Mouse (Mus musculus): Measurements from ENCODE around the gene Tcf25. TPM values are rescaled to one million over a fixed set of nuclear protein-coding genes. Genes with fewer than 3 reads are reported as not detected.

The Tcf25 gene
- total and polyA plus RNA-seq, 2 experiments from 2014 or later: 407 to 540 TPM

DNA sequence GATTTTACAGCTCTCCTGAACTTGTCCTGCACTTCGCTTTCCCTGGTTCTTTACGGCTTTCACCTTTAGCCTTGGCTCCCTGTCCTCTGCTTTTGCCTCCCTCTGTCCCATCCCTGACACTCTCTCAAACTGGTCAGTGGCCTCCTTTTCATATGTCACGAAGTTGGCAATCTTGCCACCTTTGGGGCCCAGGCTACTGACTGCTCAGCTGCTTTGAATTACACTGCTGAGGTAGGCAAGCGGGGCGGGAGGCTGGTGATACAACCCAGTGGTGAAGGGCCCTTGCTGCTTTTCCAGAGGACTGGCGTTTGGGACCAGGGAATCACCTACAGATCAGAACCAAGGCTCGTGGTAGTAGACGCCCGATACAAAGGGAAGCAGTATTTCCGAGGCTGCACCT is 2.1 kb downstream of the Tcf25 start:
- 76% methylated on average over 10 of the region's 10 CpGs for WGBS

DNA sequence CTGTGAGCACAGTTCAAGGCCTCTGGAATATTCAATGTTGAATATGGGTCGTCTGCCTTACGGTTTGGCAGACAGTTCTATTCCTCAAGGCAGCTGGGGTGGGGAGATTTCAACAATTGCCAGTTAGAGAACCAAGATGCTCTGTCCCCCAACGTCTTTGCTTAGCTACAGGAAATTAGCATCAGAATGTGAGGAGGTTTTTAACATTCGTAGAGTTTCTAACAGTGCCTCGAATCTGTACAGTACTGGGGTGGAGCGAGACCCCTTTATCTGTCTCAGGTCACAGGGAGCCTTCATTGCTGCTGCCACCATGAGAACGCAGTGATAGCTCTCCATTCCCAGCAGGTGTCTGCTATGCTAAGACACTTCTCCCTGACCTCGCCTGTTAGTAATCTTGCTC is 2.6 kb downstream of the Tcf25 start:
- no peak for ATAC-seq
- H3K4me1 ChIP-seq (ENCODE audit: insufficient read depth, low read length): peaks cover 21% of the 10 kb centered on the region
- no peaks in the 10 kb centered on the region for H3K9me3 ChIP-seq (ENCODE audit: low read length)
- DNase-seq (ENCODE audit: low spot score): peak; percentile 12
- H3K27ac ChIP-seq: peak overlapping the region; percentile 62
- H3K36me3 ChIP-seq (ENCODE audit: insufficient read depth, low read length): no peaks in the 10 kb centered on the region; the same call in 1 of the 2 replicates
- no peaks in the 10 kb centered on the region for H3K27me3 ChIP-seq (ENCODE audit: insufficient read depth, low read length)
- peak overlapping the region; percentile 74 for H3K4me2 ChIP-seq (ENCODE audit: low read depth, low read length)
- H3K4me3 ChIP-seq (ENCODE audit: low read length): no peak overlapping the region
- 35% methylated on average over 8 of the region's 8 CpGs for WGBS
- no peak overlapping the region for H3K9ac ChIP-seq (replicated peaks; ENCODE audit: low read length)
- no peak for TF ChIP-seq CTCF (IDR thresholded peaks at IDR 0.05; ENCODE audit: low read depth)

More for the DNA sequence above, 2.1 kb downstream of the Tcf25 start:
- DNase-seq (ENCODE audit: low spot score): no peak
- H3K4me3 ChIP-seq (ENCODE audit: low read length): no peak overlapping the region
- no peak for ATAC-seq
- TF ChIP-seq CTCF (IDR thresholded peaks at IDR 0.05; ENCODE audit: low read depth): no peak
- peak overlapping the region; percentile 74 for H3K4me2 ChIP-seq (ENCODE audit: low read depth, low read length)
- no peaks in the 10 kb centered on the region; the same call in 1 of the 2 replicates for H3K36me3 ChIP-seq (ENCODE audit: insufficient read depth, low read length)
- 0 out of 2 replicates have a peak overlapping the region, but pooled peaks have one; percentile 3 for H3K9ac ChIP-seq (replicated peaks; ENCODE audit: low read length)
- H3K27me3 ChIP-seq (ENCODE audit: insufficient read depth, low read length): no peaks in the 10 kb centered on the region
- peak overlapping the region; percentile 62 for H3K27ac ChIP-seq
- no peaks in the 10 kb centered on the region for H3K9me3 ChIP-seq (ENCODE audit: low read length)
- H3K4me1 ChIP-seq (ENCODE audit: insufficient read depth, low read length): peaks cover 21% of the 10 kb centered on the region

DNA sequence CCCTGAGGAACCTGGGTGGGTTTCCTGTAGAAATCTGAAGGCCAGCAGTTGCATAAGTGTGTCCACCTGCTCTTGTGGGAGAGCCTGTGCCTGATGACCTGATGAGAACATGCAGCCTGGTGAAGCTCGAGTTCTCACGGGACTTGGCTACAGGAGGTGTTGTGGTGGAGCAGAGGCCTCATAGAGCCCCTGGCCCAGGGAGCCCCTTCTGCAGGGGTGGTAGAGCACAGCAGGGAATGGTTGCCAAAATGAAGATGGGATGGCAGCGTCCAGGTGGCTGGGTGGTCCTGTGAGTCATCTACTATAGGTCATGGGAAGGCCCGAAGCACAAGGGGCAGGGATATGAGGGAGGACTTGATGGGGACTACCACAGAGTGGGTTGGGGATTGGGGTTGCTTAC is 8.2 kb downstream of the Tcf25 start:
- H3K4me2 ChIP-seq (ENCODE audit: low read depth, low read length): no peak overlapping the region
- ATAC-seq (no peak), DNase-seq (ENCODE audit: low spot score) (no peak)
- H3K9ac ChIP-seq (replicated peaks; ENCODE audit: low read length): no peak overlapping the region
- 90% methylated on average over 4 of the region's 4 CpGs for WGBS
- H3K4me3 ChIP-seq (ENCODE audit: low read length): no peak overlapping the region
- H3K9me3 ChIP-seq (ENCODE audit: low read length): no peaks in the 10 kb centered on the region
- H3K27ac ChIP-seq: no peak overlapping the region
- H3K36me3 ChIP-seq (ENCODE audit: insufficient read depth, low read length): peaks cover 44% of the 10 kb centered on the region
- no peak for TF ChIP-seq CTCF (IDR thresholded peaks at IDR 0.05; ENCODE audit: low read depth)
- no peaks in the 10 kb centered on the region for H3K4me1 ChIP-seq (ENCODE audit: insufficient read depth, low read length)
- H3K27me3 ChIP-seq (ENCODE audit: insufficient read depth, low read length): no peaks in the 10 kb centered on the region

DNA sequence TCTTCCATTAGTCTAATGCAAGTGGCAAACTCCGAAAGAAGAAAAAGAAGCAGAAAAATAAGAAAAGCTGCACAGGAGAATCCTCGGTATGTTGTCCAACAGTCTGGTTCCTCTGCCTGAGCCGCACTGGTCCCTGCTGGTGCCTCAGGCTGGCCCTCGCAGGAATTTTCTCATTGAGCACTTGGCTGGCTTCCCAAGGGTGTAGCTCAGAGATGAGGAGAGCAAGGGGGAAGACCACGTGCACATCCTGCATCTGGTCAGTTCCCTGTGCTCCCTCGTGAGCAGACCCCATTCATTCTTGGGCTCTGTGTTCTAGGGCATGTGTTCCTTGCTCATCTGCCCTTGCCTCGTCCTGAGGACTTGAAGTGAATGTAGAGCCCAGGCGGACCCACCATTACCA is 9.0 kb downstream of the Tcf25 start:
- no peak for TF ChIP-seq CTCF (IDR thresholded peaks at IDR 0.05; ENCODE audit: low read depth)
- Histone ChIP-seq H3K4me2 (ENCODE audit: low read depth, low read length) (no peak overlapping the region), H3K4me1 (ENCODE audit: insufficient read depth, low read length) (no peaks in the 10 kb centered on the region), H3K9ac (replicated peaks; ENCODE audit: low read length) (no peak overlapping the region), H3K27ac (no peak overlapping the region), H3K4me3 (ENCODE audit: low read length) (no peak overlapping the region), H3K9me3 (ENCODE audit: low read length) (no peaks in the 10 kb centered on the region), H3K36me3 (ENCODE audit: insufficient read depth, low read length) (peaks cover 52% of the 10 kb centered on the region), H3K27me3 (ENCODE audit: insufficient read depth, low read length) (no peaks in the 10 kb centered on the region)
- WGBS: 74% methylated on average over 8 of the region's 8 CpGs
- no peak for ATAC-seq
- no peak for DNase-seq (ENCODE audit: low spot score)

DNA sequence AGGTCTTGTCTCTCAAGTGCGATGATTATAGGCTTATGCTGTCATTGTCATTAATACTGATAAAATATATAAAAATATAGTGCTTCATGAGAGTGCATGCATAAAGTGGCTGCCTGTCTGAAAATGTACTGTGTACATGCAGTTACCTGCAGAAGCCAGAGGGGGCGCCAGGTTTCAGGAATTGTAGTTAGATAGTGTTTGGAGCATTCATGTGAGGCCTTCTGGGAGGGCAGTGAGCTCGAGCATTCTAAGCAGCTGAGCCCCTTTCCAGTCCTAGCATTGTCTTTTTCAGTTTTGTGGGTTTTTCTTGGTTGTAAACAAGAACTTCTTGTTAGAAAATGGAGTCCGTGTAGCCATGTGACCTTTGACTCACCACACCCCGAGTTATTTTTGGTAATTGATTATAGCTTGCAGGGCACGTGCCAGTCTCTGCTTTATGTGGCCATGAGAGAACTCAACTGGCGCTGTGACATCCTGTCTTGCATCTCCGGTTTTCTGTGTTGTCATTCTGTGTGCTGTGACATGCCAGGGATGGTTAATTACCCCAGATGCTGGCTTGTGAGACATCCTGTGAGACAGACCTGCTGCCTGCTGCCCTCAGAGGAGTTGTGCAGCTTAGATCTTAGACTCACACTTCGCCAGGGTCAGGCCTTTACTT is 11.5 kb downstream of the Tcf25 start:
- Histone ChIP-seq H3K9ac (replicated peaks; ENCODE audit: low read length) (no peak overlapping the region), H3K27me3 (ENCODE audit: insufficient read depth, low read length) (no peaks in the 10 kb centered on the region), H3K27ac (no peak overlapping the region), H3K4me2 (ENCODE audit: low read depth, low read length) (no peak overlapping the region), H3K36me3 (ENCODE audit: insufficient read depth, low read length) (peaks cover 77% of the 10 kb centered on the region), H3K4me3 (ENCODE audit: low read length) (no peak overlapping the region), H3K4me1 (ENCODE audit: insufficient read depth, low read length) (no peaks in the 10 kb centered on the region), H3K9me3 (ENCODE audit: low read length) (no peaks in the 10 kb centered on the region)
- WGBS: 66% methylated on average over 9 of the region's 9 CpGs
- peak; percentile 38 for ATAC-seq
- peak; percentile 79 for TF ChIP-seq CTCF (IDR thresholded peaks at IDR 0.05; ENCODE audit: low read depth)
- peak; percentile 65 for DNase-seq (ENCODE audit: low spot score)

DNA sequence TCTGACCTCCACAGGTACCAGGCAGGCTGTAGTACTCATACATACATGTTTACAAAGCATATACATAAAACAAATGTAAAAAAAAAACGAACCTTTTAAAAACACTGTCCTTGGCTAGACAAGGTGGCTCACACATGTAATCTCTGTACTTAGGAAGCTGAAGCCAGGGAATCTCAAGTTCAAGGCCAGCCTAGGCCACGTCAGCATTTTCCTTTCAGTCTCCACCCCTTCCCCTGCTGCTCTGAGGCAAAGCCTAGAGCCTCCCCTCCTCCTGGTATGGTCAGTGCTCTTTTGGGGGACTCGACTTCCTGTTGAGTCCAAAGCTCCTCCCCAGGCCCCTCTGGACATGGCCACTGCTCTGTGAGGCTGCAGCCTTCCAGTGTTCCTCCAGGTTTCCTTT is 13.5 kb downstream of the Tcf25 start:
- no peak for ATAC-seq
- Histone ChIP-seq H3K27me3 (ENCODE audit: insufficient read depth, low read length) (no peaks in the 10 kb centered on the region), H3K27ac (no peak overlapping the region), H3K4me2 (ENCODE audit: low read depth, low read length) (no peak overlapping the region), H3K36me3 (ENCODE audit: insufficient read depth, low read length) (peaks cover 91% of the 10 kb centered on the region), H3K9ac (replicated peaks; ENCODE audit: low read length) (no peak overlapping the region), H3K4me3 (ENCODE audit: low read length) (no peak overlapping the region), H3K9me3 (ENCODE audit: low read length) (no peaks in the 10 kb centered on the region), H3K4me1 (ENCODE audit: insufficient read depth, low read length) (no peaks in the 10 kb centered on the region)
- no peak for TF ChIP-seq CTCF (IDR thresholded peaks at IDR 0.05; ENCODE audit: low read depth)
- 85% methylated on average over 3 of the region's 3 CpGs for WGBS
- no peak for DNase-seq (ENCODE audit: low spot score)

DNA sequence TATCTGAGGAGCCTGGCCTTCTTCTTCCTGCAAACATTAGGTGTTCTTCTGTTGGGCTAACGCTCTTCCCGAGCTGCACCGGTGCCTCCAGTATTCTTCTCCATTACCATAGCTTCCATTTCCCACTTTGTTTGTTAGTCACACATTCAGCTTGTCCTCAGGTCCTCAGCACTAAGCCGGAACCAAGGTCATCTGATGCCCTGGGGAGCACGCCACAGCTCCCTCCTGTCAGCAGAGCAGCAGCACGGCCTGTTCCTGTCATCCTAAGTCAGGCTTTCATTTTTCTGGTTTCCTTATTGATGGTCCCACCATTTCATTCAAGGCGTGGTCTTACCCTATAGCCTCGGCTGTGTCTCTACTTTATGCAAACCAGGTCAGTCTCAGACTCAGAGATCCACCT is 14.2 kb downstream of the Tcf25 start:
- Histone ChIP-seq H3K27me3 (ENCODE audit: insufficient read depth, low read length) (no peaks in the 10 kb centered on the region), H3K27ac (no peak overlapping the region), H3K4me2 (ENCODE audit: low read depth, low read length) (no peak overlapping the region), H3K4me3 (ENCODE audit: low read length) (no peak overlapping the region), H3K9me3 (ENCODE audit: low read length) (no peaks in the 10 kb centered on the region), H3K9ac (replicated peaks; ENCODE audit: low read length) (no peak overlapping the region), H3K4me1 (ENCODE audit: insufficient read depth, low read length) (no peaks in the 10 kb centered on the region), H3K36me3 (ENCODE audit: insufficient read depth, low read length) (peaks cover 94% of the 10 kb centered on the region)
- ATAC-seq: no peak
- TF ChIP-seq CTCF (IDR thresholded peaks at IDR 0.05; ENCODE audit: low read depth): no peak
- 91% methylated on average over 8 of the region's 8 CpGs for WGBS
- no peak for DNase-seq (ENCODE audit: low spot score)
